Mouse (Mus musculus) intestine, embryonic 14.5 days (tissue): ENCODE data around the gene Mafb. TPM values are rescaled to one million over a fixed set of nuclear protein-coding genes. Genes with fewer than 3 reads are reported as not detected.

Experiments
- ATAC-seq: fragments of 200-750 bp; cut with Nextera tagmentation; replicated peaks from 2 replicates; pipeline ENCODE4 v1.8.0; 2017; ENCODE audit warnings: low read depth, moderate number of reproducible peaks, moderate TSS enrichment, moderate library complexity; ENCODE audit not compliant: low FRiP score, low TSS enrichment
- DNase-seq: peaks from one replicate; pipeline ENCODE4 v3.0.0-alpha.2; 2018; ENCODE audit warnings: low spot score
- H3K27ac ChIP-seq: fragments of 300-500 bp; sonication (generic); 2 replicates; pipeline ENCODE4 v1.5.1; 2014; ENCODE audit warnings: low read depth, mild to moderate bottlenecking, control low read depth
- H3K27me3 ChIP-seq: fragments of 300-500 bp; sonication (generic); replicated peaks from 2 replicates; pipeline ENCODE4 v1.6.1; 2014; ENCODE audit warnings: low read length, control low read depth; ENCODE audit not compliant: control insufficient read depth, insufficient read depth
- H3K36me3 ChIP-seq: fragments of 300-500 bp; sonication (generic); 2 replicates; pipeline ENCODE4 v1.6.1; 2014; ENCODE audit warnings: low read length, control low read depth; ENCODE audit not compliant: control insufficient read depth, insufficient read depth
- H3K4me1 ChIP-seq: fragments of 300-500 bp; sonication (generic); replicated peaks from 2 replicates; pipeline ENCODE4 v1.6.1; 2014; ENCODE audit warnings: low read length, control low read depth, mixed read lengths; ENCODE audit not compliant: control insufficient read depth, insufficient read depth
- H3K4me2 ChIP-seq: fragments of 300-500 bp; sonication (generic); 2 replicates; pipeline ENCODE4 v1.6.1; 2014; ENCODE audit warnings: low read length
- H3K4me3 ChIP-seq: fragments of 300-500 bp; sonication (generic); 2 replicates; pipeline ENCODE4 v1.5.1; 2014; ENCODE audit warnings: low read depth, low read length, control low read depth, mixed read lengths
- H3K9ac ChIP-seq: fragments of 300-500 bp; sonication (generic); 2 replicates; pipeline ENCODE4 v1.6.1; 2014; ENCODE audit warnings: mild to moderate bottlenecking, low read length
- H3K9me3 ChIP-seq: fragments of 300-500 bp; sonication (generic); 2 replicates; pipeline ENCODE4 v1.6.1; 2016; ENCODE audit warnings: low read length, control low read depth; ENCODE audit not compliant: control insufficient read depth
- WGBS: fragments of 180-500 bp; shearing (Covaris S2); extraction: QIAGEN DNeasy Blood & Tissue Kit; methylation state at CpG from one replicate; pipeline ENCODE4 v1.1.7; 2014; 5-methylcytosine and 5-hydroxymethylcytosine counted together
- polyA plus RNA-seq: library from polyadenylated mRNA; unstranded; fragments of >200 nt; fragmentation: Nextera tagmentation; extraction: Ambion mirVana; gene quantifications from 2 replicates; pipeline ENCODE4 v1.2.1, GENCODE M21; 2014

Gene Mafb
- polyA plus RNA-seq, 1 experiment from 2014 or later = 3.5 TPM

GRCm38 (mm10) chr2:160392648-160393047 lies 25.8 kb upstream of the Mafb start:
- ATAC-seq (no peak), DNase-seq (no peak)
- no peak overlapping the region for H3K9ac ChIP-seq
- H3K27me3 ChIP-seq = no peaks in the 10 kb centered on the region
- WGBS = 77% methylated on average over 3 of the region's 3 CpGs
- H3K9me3 ChIP-seq = no peaks in the 10 kb centered on the region
- no peak overlapping the region for H3K4me3 ChIP-seq
- no peaks in the 10 kb centered on the region for H3K4me1 ChIP-seq
- H3K27ac ChIP-seq = no peak overlapping the region
- no peak overlapping the region for H3K4me2 ChIP-seq
- H3K36me3 ChIP-seq = no peaks in the 10 kb centered on the region

DNA sequence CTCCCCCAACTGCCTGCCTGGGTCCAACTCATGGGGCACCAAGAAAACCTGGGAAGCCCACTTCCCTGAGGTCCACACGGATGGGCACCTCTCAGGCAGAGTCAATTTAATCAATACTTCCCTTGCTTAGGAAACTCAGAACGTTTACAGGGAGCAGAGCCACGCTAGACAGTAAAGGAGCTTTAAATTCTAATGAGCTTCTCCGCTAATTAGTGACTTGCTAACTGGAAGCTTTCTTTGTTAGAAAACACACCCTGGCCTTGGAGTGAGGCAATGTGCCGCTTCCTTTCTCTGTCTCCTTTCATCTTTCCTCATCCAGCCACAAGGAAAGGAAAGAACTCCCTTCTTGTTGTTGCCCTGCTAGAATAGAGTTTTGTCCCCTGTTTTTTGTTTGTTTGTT lies 21.7 kb upstream of the Mafb start:
- Histone ChIP-seq H3K36me3 (no peaks in the 10 kb centered on the region), H3K27ac (no peak overlapping the region), H3K4me2 (no peak overlapping the region), H3K4me1 (no peaks in the 10 kb centered on the region), H3K27me3 (no peaks in the 10 kb centered on the region), H3K9ac (no peak overlapping the region), H3K4me3 (no peak overlapping the region), H3K9me3 (no peaks in the 10 kb centered on the region)
- ATAC-seq (no peak), DNase-seq (no peak)
- WGBS = 35% methylated on average over 5 of the region's 5 CpGs

DNA sequence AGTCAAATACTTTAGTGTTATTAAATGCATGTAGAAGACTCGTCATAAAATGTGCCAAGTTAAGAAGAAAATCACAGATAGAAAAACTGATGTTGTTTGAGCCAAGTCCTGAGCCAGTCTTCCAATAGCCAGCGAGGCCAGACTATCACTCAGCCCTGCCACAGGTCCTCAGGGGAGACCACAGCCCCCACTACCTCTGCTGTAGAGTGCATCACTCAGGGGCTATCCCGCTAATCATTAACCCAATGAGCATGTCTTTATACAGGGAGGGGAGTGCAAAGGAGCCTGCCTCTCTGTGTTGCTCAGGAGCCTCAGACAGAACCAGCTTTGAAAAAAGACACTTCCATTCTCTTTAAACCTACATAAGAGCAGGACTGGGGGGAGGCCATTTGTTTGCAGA lies 16.6 kb upstream of the Mafb start:
- Histone ChIP-seq H3K9me3 (no peaks in the 10 kb centered on the region), H3K4me1 (no peaks in the 10 kb centered on the region), H3K4me2 (no peak overlapping the region), H3K27ac (no peak overlapping the region), H3K27me3 (no peaks in the 10 kb centered on the region), H3K4me3 (no peak overlapping the region), H3K36me3 (no peaks in the 10 kb centered on the region), H3K9ac (no peak overlapping the region)
- 41% methylated on average over 3 of the region's 3 CpGs for WGBS
- DNase-seq = no peak
- 0 out of 2 replicates have a peak, but pooled peaks have one; percentile 72 for ATAC-seq

- no peak for ATAC-seq
Measured at GRCm38 (mm10) chr2:160378271-160378670, 11.4 kb upstream of the Mafb start.

DNA sequence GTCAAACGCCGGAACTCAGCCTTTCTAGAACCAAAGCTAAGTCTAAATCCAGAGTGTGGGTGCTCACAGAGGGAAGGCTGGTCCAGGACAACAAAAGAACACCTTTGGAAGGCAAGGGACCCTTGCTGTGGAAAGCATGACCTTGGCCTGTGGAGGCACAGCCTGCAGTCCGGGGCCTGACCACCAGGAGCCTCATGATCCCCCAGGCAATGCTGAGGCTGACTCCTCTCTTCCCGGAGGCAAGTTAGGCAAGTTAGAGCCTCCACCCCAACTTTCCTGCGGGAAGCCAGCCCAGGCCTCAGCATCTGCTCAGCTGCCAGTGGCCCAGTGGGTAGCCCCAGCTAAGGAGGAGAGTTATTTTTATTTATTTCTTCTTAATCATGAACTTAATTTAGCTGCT lies 9.4 kb upstream of the Mafb start:
- Histone ChIP-seq H3K27ac (no peak overlapping the region), H3K4me2 (no peak overlapping the region), H3K27me3 (peaks cover 28% of the 10 kb centered on the region), H3K9me3 (no peaks in the 10 kb centered on the region), H3K9ac (no peak overlapping the region), H3K4me3 (no peak overlapping the region), H3K4me1 (no peaks in the 10 kb centered on the region), H3K36me3 (no peaks in the 10 kb centered on the region)
- ATAC-seq = no peak
- no peak for DNase-seq
- 43% methylated on average over 5 of the region's 5 CpGs for WGBS

More at GRCm38 (mm10) chr2:160378271-160378670, 11.4 kb upstream of the Mafb start:
- Histone ChIP-seq H3K4me2 (no peak overlapping the region), H3K9ac (no peak overlapping the region), H3K27ac (no peak overlapping the region), H3K27me3 (peaks cover 9% of the 10 kb centered on the region; the same call in 1 of the 2 replicates), H3K4me1 (no peaks in the 10 kb centered on the region), H3K4me3 (no peak overlapping the region), H3K9me3 (no peaks in the 10 kb centered on the region), H3K36me3 (no peaks in the 10 kb centered on the region)
- DNase-seq = no peak
- WGBS = 56% methylated on average over 4 of the region's 4 CpGs

DNA sequence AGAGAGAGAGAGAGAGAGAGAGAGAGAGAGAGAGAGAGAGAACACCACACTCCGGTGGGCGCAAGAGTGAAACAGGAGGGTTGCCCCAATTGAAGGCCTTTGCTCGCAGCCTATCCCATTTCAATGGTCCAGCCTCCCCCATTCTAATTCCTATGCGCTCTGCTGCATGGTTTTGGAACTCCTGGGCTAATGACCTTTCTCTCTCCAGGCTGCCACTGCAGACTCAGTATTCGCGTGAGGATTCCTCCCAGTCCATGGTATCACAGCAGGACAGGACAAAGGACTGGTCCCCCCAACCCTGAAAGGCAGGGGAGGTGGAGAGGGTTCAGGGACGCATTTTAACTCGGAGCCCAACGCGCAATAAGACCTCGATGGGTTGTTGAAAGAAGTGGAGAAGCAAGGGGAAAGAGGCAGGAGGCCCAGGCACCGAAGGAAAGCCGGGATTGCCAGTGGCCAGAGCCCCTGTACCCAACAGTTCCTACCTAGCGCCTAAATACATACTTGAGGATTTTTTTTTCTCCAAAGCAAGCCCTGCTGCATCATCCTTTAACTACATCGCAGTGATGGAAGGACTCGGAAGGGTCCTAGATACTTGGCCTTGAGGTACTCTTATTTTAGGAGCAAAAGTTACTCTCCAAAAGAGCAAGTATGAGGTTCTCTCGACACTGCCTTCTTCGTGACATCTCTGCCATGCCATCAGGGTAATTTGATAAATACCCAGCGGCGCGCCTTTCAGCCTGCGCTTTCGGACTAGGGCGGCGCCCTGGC lies 3.0 kb upstream of the Mafb start:
- H3K27ac ChIP-seq = no peak overlapping the region
- H3K4me3 ChIP-seq = no peak overlapping the region
- no peaks in the 10 kb centered on the region for H3K9me3 ChIP-seq
- ATAC-seq = no peak
- no peak overlapping the region; the same call in 1 of the 2 replicates for H3K4me2 ChIP-seq
- H3K9ac ChIP-seq = no peak overlapping the region
- no peak for DNase-seq
- H3K36me3 ChIP-seq = no peaks in the 10 kb centered on the region
- H3K27me3 ChIP-seq = peaks cover 77% of the 10 kb centered on the region
- 3% methylated on average over 25 of the region's 25 CpGs for WGBS
- peaks cover 15% of the 10 kb centered on the region for H3K4me1 ChIP-seq

DNA sequence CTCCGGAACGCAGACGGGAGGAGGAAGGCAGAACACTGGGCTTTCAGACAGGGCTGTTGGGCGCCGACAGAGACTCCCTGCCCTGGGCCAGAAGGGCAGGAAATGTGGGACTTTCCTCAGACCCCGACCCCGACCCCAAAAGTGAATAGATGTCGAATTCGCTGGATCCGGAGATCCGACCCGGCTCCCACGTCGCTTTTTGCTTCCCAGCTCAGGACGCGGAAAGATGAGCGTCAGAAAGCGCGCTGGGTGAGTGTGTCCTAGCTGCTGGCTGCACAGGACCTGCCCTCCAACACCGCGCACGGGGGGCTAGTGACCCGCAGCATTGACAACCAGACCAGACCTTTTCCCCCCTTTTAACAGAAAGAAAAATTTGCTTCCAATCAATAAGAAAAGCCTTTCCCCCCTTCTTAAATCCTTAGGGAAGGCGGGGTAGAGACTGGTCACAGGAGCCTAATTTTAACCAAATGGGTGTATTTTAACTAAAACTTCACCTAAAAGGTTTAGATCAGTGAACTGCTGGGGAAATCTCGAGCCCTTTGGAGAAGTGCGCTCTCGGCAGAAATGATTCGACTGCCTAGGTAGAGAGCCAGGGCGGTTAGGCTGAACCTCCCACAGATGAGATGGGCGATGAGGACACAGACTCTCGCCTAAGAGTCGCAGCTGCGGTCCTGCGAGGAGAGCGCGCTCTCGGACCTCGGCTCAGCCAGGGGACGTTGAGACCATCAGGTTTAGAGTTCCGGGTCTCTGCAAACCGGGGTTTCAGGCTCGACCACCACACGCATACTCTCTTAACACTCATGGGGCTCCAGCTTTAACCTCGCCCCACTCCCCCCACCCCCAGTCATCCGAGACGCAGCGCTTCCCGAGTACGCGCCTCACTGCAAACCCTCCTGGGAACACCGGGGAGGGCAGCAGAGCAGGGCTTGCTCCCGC lies 1.8 kb upstream of the Mafb start:
- ATAC-seq (no peak), DNase-seq (no peak)
- no peaks in the 10 kb centered on the region for H3K36me3 ChIP-seq
- H3K9ac ChIP-seq = no peak overlapping the region
- H3K4me2 ChIP-seq = peak overlapping the region; percentile 98
- no peak overlapping the region for H3K27ac ChIP-seq
- peaks cover 15% of the 10 kb centered on the region for H3K4me1 ChIP-seq
- no peaks in the 10 kb centered on the region for H3K9me3 ChIP-seq
- peak overlapping the region; percentile 25 for H3K4me3 ChIP-seq
- peaks cover 82% of the 10 kb centered on the region for H3K27me3 ChIP-seq
- under 1% methylated on average over 52 of the region's 52 CpGs for WGBS

GRCm38 (mm10) chr2:160367448-160368208 lies 763 bp upstream of the Mafb start:
- H3K27me3 ChIP-seq = peaks cover 84% of the 10 kb centered on the region
- H3K27ac ChIP-seq = peak overlapping the region; percentile 65; the same call in 1 of the 2 replicates
- H3K4me3 ChIP-seq = peak overlapping the region; percentile 50
- H3K4me1 ChIP-seq = peaks cover 15% of the 10 kb centered on the region
- no peaks in the 10 kb centered on the region for H3K36me3 ChIP-seq
- DNase-seq = peak; percentile 97
- no peaks in the 10 kb centered on the region for H3K9me3 ChIP-seq
- H3K4me2 ChIP-seq = peak overlapping the region; percentile 98
- peak overlapping the region; percentile 46 for H3K9ac ChIP-seq
- peak; percentile 61 for ATAC-seq
- under 1% methylated on average over 45 of the region's 45 CpGs for WGBS
